Mouse (Mus musculus) subcutaneous adipose tissue, adult 2 months (tissue): ENCODE data around the gene Olfr378. TPM values are rescaled to one million over a fixed set of nuclear protein-coding genes. Genes with fewer than 3 reads are reported as not detected.

ENCODE experiments used
- polyA plus RNA-seq: library from polyadenylated mRNA; depleted of rRNA; stranded (reverse); fragments of >200 nt; gene quantifications from 2 replicates; pipeline ENCODE4 v1.2.3, GENCODE M21; 2012; ENCODE audit warnings: low replicate concordance; rRNA removed

Olfr378 gene
- not detected in 2 replicates for polyA plus RNA-seq

DNA sequence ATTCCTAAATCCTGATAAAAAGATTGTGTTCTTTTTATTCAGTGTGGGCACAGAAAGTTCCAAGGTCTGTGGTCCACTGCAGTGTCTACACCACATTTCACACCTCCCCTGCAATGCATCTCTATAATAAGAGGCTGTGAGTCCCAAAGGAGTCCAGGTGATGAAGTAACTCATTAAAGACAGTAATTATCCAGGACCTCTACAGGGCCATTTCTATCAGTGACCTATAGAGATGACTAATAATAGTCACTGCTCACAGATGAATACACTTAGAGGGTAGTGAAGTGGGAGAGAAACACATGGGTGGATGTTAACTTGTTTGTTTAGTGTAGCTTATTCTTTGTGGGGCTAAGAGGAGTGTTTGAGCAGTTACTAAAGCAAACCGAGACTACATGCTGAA, at the start of gene Olfr378:
TSS of gene Olfr378 (minus strand) at position 101 of the 400 bp plus-strand sequence.

DNA sequence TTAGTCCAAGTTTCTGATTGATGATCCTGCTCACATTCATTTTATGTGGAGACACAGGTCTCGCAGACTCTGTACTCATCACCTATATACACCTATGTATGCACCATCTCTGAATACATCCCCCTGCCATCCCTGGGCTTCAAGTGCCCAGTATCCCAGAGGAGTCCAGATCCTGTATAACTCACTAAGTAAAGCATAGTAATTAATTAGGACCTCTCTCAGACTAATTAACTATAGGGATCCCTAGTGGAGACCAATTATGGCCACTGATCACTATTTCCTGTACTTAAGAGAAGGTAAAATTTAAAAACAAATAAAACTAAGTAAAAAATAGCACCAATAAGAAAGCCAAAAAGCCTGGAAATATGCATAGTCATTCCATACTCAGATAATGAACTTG, 29.1 kb upstream of the Olfr378 start, which contains the start of gene Olfr380:
TSS of gene Olfr380 (minus strand) at position 101 of the 400 bp plus-strand sequence.

DNA sequence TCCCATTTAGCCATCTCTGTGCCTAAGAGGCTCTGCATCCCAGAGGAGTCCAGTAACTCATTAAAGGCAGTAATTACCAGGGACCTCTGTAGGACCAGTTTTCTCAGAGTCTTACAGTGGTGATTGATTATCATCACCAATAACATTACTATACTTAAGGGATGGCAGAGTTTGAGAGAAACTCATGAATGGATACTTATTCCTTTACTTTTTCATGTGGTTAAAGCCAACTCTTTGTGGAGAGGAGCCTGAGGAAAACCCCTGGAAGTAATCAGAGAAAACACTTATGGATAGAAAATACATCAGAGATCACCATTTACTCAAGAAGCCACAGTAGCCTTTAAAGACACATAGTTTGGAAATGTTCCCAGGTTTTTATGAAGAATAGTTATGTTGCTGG, 28.8 kb downstream of the Olfr378 start, which contains the start of gene Olfr1:
TSS of gene Olfr1 (minus strand) at position 101 of the 400 bp plus-strand sequence.

Other genes starting within 250 kb of the Olfr378 start
- gene Ctns, start 229.4 kb downstream of the Olfr378 start, polyA plus RNA-seq, result 22.1 and 23.4 TPM in 2 replicates
- 9.3 and 15.2 TPM in 2 replicates for gene Shpk, start 229.0 kb downstream of the Olfr378 start, polyA plus RNA-seq
- 2.9 and 6.3 TPM in 2 replicates for gene Trpv1, start 194.2 kb downstream of the Olfr378 start, polyA plus RNA-seq
- gene Trpv3, start 161.1 kb downstream of the Olfr378 start, polyA plus RNA-seq, result 0.21 and 0.26 TPM in 2 replicates
- 11.1 and 23.5 TPM in 2 replicates for gene Aspa, start 98.9 kb downstream of the Olfr378 start, polyA plus RNA-seq
- gene Gm49340, start 98.7 kb downstream of the Olfr378 start, polyA plus RNA-seq, result 0.06 TPM in 1 of 2 replicates, not detected in the other
- gene Spata22, start 98.7 kb downstream of the Olfr378 start, polyA plus RNA-seq, result 0.33 and 0.34 TPM in 2 replicates
- gene Olfr20, start 77.7 kb downstream of the Olfr378 start, polyA plus RNA-seq, result 0.46 and 0.77 TPM in 2 replicates
- not detected in 2 replicates for gene Olfr376, start 57.2 kb downstream of the Olfr378 start, polyA plus RNA-seq
- gene Olfr1, start 28.9 kb downstream of the Olfr378 start, polyA plus RNA-seq, result not detected in 2 replicates
- not detected in 2 replicates for gene Olfr380, start 29.0 kb upstream of the Olfr378 start, polyA plus RNA-seq
- not detected in 2 replicates for gene Olfr381, start 63.1 kb upstream of the Olfr378 start, polyA plus RNA-seq
- not detected in 2 replicates for gene Olfr382, start 88.7 kb upstream of the Olfr378 start, polyA plus RNA-seq
- gene Olfr385, start 164.5 kb upstream of the Olfr378 start, polyA plus RNA-seq, result not detected in 2 replicates
- gene Olfr384, start 170.1 kb upstream of the Olfr378 start, polyA plus RNA-seq, result not detected in 2 replicates